Mouse (Mus musculus): Measurements from ENCODE around the gene Bend7.

- TF ChIP-seq CTCF (IDR thresholded peaks at IDR 0.05; ENCODE audit: control insufficient read depth, insufficient read depth, insufficient replicate concordance, low read depth, low read length) (no peak), POLR2A (IDR thresholded peaks at IDR 0.05; ENCODE audit: control insufficient read depth, low read depth, low read length) (no peak)
Measured at GRCm38 (mm10) chr2:4816308-4816707, 98.7 kb downstream of the Bend7 start.

Measured in testis, adult 2 months (tissue).